Mouse (Mus musculus) layer of hippocampus, adult 2 months (tissue): ENCODE results near the gene Eva1a. TPM values are rescaled to one million over a fixed set of nuclear protein-coding genes. Genes with fewer than 3 reads are reported as not detected.
A peak's percentile ranks its signal among the peaks of the same experiment; 100 is the strongest.

Source experiments
- DNase-seq, 2 experiments: peaks; one replicate each; pipeline ENCODE4 v3.0.0; 2022; ENCODE audit warnings: low spot score in 2 of 2
- H3K27ac ChIP-seq: fragments of 200-600 bp; 2 replicates; pipeline ENCODE4 v1.8.1; 2022
- H3K4me3 ChIP-seq: fragments of 200-600 bp; 2 replicates; pipeline ENCODE4 v1.8.1; 2022; ENCODE audit warnings: mild to moderate bottlenecking
- CTCF ChIP-seq: fragments of 200-600 bp; conservative IDR thresholded peaks from 2 replicates; pipeline ENCODE4 v1.8.1; 2022; ENCODE audit warnings: antibody characterized with exemption, mild to moderate bottlenecking, moderate library complexity
- total RNA-seq, 2 experiments: library from RNA; stranded (reverse); gene quantifications; 2 replicates each; pipeline ENCODE4 v1.2.3; 2021

Gene Eva1a
- total RNA-seq, 2 experiments from 2014 or later: 15.3 to 16.8 TPM

DNA sequence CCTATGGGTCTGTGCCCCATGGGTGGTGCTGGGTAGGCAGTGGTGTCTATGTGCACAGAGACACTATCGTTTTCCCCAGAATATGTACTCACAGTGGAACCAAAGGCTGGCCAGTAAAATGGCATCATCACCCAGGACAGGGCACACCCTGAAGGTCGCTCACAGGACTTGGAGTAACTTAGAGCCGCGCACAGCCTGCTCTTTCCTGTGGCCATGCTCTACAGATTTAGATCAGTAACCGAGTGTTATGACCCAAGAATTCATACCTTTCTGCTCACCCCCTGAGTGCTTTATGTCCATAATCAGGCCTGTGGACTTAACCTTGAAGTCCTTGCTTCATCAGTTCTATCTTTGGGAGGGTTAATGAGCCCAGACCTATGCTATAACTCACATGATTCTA, 77.0 kb downstream of the Eva1a start:
- no peak for DNase-seq
- no peak overlapping the region for H3K4me3 ChIP-seq
- no peak overlapping the region for H3K27ac ChIP-seq
- TF ChIP-seq CTCF: no peak

GRCm38 (mm10) chr6:82119322-82120162, 78.7 kb downstream of the Eva1a start:
- peak; percentile 79 for TF ChIP-seq CTCF
- Histone ChIP-seq H3K4me3 (peak overlapping the region; percentile 1; the same call in 1 of the 2 replicates), H3K27ac (peak overlapping the region; percentile 56)
- DNase-seq: peak in 1 of 2 experiments; percentile 66

DNA sequence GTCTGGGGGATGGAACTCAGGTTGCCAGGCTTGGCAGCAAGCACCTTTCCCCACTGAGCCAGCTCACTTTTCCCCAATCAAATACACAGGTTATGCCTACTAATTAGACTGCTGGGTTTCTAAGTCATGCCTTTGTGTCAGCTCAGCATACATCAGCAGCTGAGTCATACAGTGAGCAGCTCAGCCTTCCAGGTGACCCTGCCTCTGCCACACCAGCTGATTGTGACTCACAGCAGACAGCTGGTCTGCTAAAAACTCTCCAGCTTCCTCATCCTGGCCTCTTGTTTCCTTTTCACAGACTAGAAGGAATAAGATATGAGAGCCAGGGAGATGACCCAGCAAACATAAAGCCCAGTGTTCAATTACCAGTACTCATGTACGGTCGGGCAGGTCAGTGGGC, 84.3 kb downstream of the Eva1a start:
- no peak for TF ChIP-seq CTCF
- H3K27ac ChIP-seq: no peak overlapping the region
- no peak for DNase-seq
- H3K4me3 ChIP-seq: no peak overlapping the region

GRCm38 (mm10) chr6:82127827-82128226, 87.0 kb downstream of the Eva1a start:
- TF ChIP-seq CTCF: no peak
- DNase-seq: no peak
- Histone ChIP-seq H3K4me3 (no peak overlapping the region), H3K27ac (no peak overlapping the region)

DNA sequence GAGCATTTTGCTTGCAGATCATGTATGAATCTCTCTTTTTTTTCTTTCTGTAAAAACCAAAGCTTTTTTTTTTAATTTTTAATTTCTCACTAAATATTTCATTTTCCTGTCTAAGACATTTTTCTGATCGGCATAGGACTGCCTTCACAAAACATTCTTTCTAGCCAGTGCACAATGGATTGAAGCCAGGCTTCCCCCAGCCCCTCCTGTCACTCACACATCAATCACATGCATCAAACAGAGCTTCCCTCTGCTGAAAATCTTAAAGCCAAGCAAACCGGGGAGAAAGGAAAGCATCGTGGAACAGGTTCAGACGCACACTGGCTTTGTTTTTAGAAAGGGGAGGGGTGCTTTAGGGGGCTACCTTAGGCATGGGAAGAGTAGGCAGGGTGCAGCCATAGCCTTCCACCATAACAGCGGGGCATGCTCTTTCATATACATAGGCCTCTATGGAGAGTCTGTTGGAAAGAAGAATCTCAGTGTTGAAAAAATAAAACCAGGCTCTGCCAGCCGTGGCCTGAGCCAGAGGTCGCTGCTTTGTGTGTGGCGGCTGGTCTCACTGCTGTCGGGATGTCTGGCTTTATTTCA, 88.9 kb downstream of the Eva1a start:
- no peak for DNase-seq
- H3K4me3 ChIP-seq: no peak overlapping the region
- no peak for TF ChIP-seq CTCF
- no peak overlapping the region for H3K27ac ChIP-seq

DNA sequence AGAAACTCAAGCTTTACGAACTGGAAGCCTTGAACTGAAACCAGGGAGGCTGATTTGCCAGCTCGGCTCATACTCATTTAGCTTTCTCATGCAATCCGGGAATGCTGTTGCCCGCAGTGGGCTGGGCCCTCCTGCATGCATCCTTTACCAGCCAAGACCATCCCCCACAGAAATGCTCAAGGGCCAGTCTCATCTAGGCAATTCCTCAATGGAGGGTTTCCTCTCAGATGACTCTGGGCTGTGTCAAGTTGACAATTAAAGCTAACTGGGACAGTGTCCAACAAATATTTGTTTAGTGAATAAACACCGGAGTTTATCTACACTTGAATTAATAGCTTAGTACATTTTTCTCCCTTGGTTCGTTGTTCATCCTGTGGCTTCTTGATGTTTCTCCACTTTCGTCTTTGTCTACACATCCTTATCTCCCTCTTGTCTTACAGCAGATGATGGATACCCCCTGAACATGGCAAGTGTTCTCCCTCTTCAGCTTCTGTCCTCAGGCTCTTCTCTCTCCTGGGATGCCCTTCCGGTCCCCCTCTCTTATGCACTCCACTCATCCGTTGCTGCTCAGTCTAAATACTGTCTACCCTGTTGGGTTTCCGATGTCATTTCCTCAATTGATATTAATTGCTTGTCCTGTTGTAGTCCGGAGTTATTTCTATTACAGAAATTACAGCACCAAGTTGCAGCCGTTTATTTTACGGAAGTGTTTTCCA, 92.2 kb downstream of the Eva1a start:
- Histone ChIP-seq H3K4me3 (no peak overlapping the region), H3K27ac (no peak overlapping the region)
- no peak for DNase-seq
- TF ChIP-seq CTCF: no peak

DNA sequence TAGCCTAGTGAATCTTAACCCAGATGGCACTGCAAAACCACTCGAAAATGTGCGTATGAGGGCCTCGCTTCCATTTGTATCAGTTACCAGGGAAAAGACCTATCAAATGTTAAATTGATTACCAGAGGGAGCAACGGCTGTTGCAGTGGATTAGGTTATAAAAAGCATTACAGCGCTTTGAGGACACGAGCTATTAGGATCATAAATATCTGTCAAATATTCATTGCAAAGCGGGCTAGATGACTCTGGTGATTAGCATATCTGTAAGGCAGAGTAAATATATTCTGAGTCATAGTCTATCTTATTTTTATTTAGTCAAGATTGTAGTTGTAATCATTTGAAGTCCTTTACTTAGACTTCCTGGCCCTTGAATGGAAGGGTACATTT, 92.7 kb downstream of the Eva1a start:
- Histone ChIP-seq H3K4me3 (no peak overlapping the region), H3K27ac (no peak overlapping the region)
- no peak for TF ChIP-seq CTCF
- no peak for DNase-seq

DNA sequence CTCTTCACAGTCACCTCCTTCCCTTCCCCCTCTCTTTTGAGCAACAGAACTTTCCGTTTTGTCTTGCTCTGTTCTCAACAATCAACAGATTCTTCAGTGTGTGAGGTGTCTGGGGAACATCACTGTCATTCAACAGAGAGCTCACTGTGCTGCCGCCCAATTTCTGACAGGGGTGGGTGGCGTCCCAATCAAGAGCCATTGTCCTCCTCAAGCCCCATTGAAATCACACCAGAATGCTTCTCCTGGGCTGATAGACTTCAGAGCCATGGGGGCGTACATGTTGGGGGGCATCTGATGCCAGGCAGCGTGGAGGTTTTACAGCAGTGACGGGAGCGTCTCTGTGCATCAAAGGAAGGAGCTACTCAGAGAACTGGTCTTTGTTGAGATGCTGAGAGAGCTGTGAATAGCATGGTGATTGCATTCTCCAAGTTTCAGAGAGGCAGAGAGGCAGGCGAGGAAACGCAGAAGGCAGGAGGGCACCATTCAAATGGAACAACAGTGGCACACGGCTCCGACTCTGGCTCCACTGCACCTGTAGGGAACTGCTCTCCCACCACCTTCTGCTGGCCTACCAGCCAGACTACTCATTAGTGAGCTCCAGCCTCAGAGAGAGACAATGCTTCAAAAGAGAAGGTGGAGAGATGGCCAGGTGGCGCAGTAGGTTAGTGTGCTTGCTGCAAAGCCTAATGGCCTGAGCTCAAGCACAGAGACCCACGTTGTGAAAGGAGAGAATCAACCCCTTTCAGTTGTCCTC, 95.3 kb downstream of the Eva1a start:
- TF ChIP-seq CTCF: no peak
- no peak for DNase-seq
- no peak overlapping the region for H3K27ac ChIP-seq
- no peak overlapping the region for H3K4me3 ChIP-seq

Other genes with a start within 250 kb of the Eva1a start
- 10 to 100 TPM; 14.4 to 18.0 TPM for gene Gcfc2, start 117.4 kb upstream of the Eva1a start, total RNA-seq
- gene Mrpl19, start 75.1 kb upstream of the Eva1a start, total RNA-seq: 10 to 100 TPM; 33.2 to 35.3 TPM